Mouse (Mus musculus) thymus, postnatal 14 days (tissue): ENCODE measurements at regions not wholly inside any gene's neighbourhood (a gene's known extent, or its start where the extent isn't known, plus 50 kb on each side); places are given as distances from the start of the nearest gene placed in this dataset.

Source experiments
- DNase-seq: peaks from one replicate; pipeline ENCODE4 v3.0.0; 2021

- no peak for DNase-seq
These were observed 76.8 kb upstream of the Crbn start for GRCm38 (mm10) chr6:106876690-106877089.

- DNase-seq = no peak
These were observed 92.2 kb upstream of the Crbn start for GRCm38 (mm10) chr6:106891879-106892638.

- DNase-seq = no peak
These were observed 92.7 kb upstream of the Crbn start for GRCm38 (mm10) chr6:106892639-106892934.

- DNase-seq = no peak
These were observed 104.2 kb upstream of the Crbn start for GRCm38 (mm10) chr6:106903953-106904683.

- DNase-seq = no peak
These were observed 115.2 kb upstream of the Crbn start for GRCm38 (mm10) chr6:106915121-106915520.

GRCm38 (mm10) chr6:106916683-106917289 is 116.9 kb upstream of the Crbn start:
- no peak for DNase-seq

DNA sequence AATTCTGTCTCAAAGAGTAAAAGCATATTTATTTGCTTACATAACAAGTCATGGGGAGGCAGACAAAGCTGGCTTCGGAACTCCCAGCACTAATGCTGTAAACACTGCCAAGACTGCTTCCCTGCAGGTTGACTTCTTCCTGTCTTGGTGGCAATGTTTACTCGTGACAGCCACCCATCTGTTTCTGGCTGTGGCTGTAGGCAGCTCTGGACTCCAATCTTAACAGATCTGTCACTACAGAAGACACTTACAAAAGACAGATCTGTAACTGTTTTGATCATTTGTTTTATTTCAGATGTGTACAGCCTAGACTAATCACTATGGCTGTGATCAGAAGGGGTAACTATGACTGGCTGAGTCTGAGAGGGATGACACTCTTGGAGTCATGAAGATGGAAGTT is 121.1 kb upstream of the Crbn start:
- DNase-seq = no peak

- no peak for DNase-seq
These were observed 125.6 kb upstream of the Crbn start for GRCm38 (mm10) chr6:106925486-106925885.

DNA sequence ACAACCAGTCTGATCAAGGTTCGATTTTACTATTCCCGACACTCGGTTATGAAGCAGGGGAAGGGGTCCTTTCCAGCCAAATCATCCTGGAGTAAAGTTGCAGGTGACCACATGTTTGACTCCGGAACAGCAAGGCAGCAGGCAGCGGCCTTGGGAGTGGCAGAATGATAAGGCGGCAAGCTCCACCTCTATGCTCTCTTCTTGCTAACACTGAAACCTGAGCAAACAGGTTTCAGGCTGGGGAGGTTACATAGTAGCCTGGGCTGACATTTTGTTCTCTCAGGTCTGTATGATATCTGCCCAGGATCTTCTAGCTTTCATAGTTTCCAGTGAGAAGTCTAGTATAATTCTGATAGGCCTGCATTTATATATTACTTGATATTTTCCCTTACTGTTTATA is 133.7 kb upstream of the Crbn start:
- DNase-seq = no peak

GRCm38 (mm10) chr6:106946227-106946927 is 146.5 kb upstream of the Crbn start:
- no peak for DNase-seq

DNA sequence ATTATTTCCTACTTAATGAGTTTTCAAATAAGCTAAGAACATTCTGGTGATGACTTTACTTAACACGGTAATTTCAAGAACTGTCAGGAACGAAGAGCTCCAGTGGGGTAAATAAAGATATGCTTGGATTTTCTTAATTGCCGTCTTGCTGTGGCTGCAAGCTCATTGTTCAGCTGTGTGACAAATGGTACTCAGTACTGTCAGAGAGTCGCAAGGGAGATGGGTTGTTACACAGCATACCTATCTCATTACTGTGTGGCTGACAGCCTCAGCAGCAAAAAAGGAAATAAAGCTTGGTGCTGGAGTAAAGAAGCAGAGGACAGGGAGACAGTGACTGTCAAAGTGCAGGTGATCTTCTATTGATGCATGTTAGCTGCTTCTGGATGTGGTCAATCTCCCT is 151.0 kb upstream of the Crbn start:
- no peak for DNase-seq

DNA sequence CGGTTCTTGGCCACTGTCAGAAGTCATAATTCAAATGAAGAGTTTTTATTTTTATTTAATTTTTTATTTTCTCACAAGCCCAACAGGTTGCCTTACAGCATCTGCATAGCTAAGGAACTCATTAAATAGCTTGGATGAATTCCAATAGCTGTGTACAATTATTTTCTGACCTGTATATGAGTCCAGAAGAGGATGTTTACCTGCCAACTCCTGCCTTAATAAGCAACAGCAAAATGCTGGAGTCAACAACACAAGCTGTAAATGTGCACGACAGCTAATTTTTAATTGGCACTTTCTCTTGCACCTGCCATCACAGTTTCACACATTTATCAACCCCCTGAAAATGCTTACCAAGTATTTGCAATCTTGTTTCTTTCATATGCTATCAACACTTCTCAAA is 161.4 kb upstream of the Crbn start:
- DNase-seq = no peak

DNA sequence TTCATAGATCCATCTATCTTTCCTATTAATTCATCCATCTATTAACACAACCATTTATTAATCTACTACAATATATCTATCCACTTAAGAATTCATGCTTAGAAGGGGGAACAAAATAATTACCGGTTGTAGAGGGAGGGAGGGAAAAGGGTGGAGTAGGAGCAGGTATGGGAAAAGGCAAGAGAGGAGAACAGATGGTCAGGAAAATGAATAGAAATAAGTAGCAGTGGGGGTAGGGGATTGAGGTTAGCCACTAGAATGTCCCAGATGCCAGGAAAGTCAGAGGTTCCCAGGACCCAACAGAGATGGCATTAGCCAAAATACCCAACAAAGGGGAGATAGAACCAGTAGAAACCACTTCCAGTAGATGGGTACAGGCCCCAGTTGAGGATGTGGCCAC is 164.5 kb upstream of the Crbn start:
- DNase-seq = no peak

GRCm38 (mm10) chr6:106975439-106975838 is 175.6 kb upstream of the Crbn start:
- no peak for DNase-seq

DNA sequence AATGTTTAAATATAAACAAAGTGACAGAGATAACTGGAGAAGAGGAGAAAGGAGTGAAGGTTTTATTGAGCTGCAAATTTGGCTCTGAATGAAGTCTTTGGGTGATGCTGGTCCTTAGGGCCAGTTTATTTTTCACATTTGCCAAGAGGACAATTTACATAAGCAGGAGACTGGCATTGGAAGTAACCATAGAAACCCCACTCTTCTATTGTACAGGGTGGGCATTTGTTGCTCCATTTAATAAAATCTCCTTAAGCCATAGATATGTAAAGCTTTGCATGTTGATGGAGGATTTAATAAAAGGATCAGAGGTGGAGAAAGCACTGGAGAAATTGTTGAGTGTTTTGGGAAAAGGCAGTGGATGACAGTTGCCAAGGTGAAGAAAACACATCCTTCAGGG is 178.8 kb upstream of the Crbn start:
- DNase-seq = no peak

GRCm38 (mm10) chr6:106979755-106980154 is 179.9 kb upstream of the Crbn start:
- no peak for DNase-seq

GRCm38 (mm10) chr6:106980188-106980587 is 180.3 kb upstream of the Crbn start:
- no peak for DNase-seq

GRCm38 (mm10) chr6:106981232-106981631 is 181.4 kb upstream of the Crbn start:
- DNase-seq = no peak

GRCm38 (mm10) chr6:106985132-106985801 is 185.4 kb upstream of the Crbn start:
- no peak for DNase-seq

- DNase-seq = no peak
These were observed 191.7 kb upstream of the Crbn start for GRCm38 (mm10) chr6:106991586-106991985.

GRCm38 (mm10) chr6:107004406-107005120 is 204.7 kb upstream of the Crbn start:
- DNase-seq = no peak

- no peak for DNase-seq
These were observed 210.9 kb upstream of the Crbn start for GRCm38 (mm10) chr6:107010785-107011184.
